Mouse (Mus musculus) spleen, adult 2 months (tissue): Measurements from ENCODE around the gene Mtss1l. TPM values are rescaled to one million over a fixed set of nuclear protein-coding genes. Genes with fewer than 3 reads are reported as not detected.
A peak's percentile ranks its signal among the peaks of the same experiment; 100 is the strongest.

Experiments
- DNase-seq, 2 experiments: peaks; one replicate each; pipeline versions ENCODE4 v3.0.0 to v3.0.0-alpha.2; 2012 to 2021; ENCODE audit warnings: low spot score in 2 of 2, low read depth in 1 of 2
- H3K27ac ChIP-seq: fragments of 200-500 bp; 2 replicates; pipeline ENCODE4 v1.5.1; 2012; ENCODE audit warnings: low read length, inconsistent platforms; ENCODE audit not compliant: insufficient read depth
- H3K27me3 ChIP-seq: fragments of 200-500 bp; 2 replicates; pipeline ENCODE4 v1.6.1; 2012; ENCODE audit warnings: mild to moderate bottlenecking, moderate library complexity, low read length, inconsistent platforms; ENCODE audit not compliant: control insufficient read depth, insufficient read depth
- H3K36me3 ChIP-seq: fragments of 200-500 bp; 2 replicates; pipeline ENCODE4 v1.6.1; 2012; ENCODE audit warnings: mild to moderate bottlenecking, low read length, inconsistent platforms; ENCODE audit not compliant: control insufficient read depth, insufficient read depth
- H3K4me1 ChIP-seq: fragments of 200-500 bp; 2 replicates; pipeline ENCODE4 v1.6.1; 2011; ENCODE audit warnings: inconsistent platforms; ENCODE audit not compliant: control insufficient read depth, insufficient read depth, insufficient read length
- H3K4me3 ChIP-seq: fragments of 200-500 bp; 2 replicates; pipeline ENCODE4 v1.5.1; 2011; ENCODE audit warnings: mild to moderate bottlenecking, inconsistent platforms; ENCODE audit not compliant: insufficient read depth, insufficient read length; ENCODE audit errors: extremely low read depth
- CTCF ChIP-seq: fragments of 200-500 bp; IDR thresholded peaks from 2 replicates; pipeline ENCODE4 v1.5.1; 2011; ENCODE audit warnings: mild to moderate bottlenecking, inconsistent platforms; ENCODE audit not compliant: insufficient read depth, insufficient read length, insufficient replicate concordance; ENCODE audit errors: extremely low read depth
- POLR2A ChIP-seq: fragments of 200-500 bp; IDR thresholded peaks from 2 replicates; pipeline ENCODE4 v1.6.1; 2011; ENCODE audit warnings: low read depth, low read length, inconsistent platforms
- WGBS: fragments of 180-500 bp; shearing (Covaris S2); methylation state at CpG from one replicate; pipeline ENCODE4 v1.1.7; 2018; 5-methylcytosine and 5-hydroxymethylcytosine counted together
- polyA plus RNA-seq: library from polyadenylated mRNA; depleted of rRNA; stranded (reverse); fragments of >200 nt; gene quantifications from 2 replicates; pipeline ENCODE4 v1.2.3, GENCODE M21; 2012

Gene Mtss1l
- polyA plus RNA-seq, 1 experiment: 34.8 TPM

- H3K36me3 ChIP-seq: peaks cover 6% of the 10 kb centered on the region; the same call in 1 of the 2 replicates
- H3K4me3 ChIP-seq: no peak overlapping the region
- H3K27ac ChIP-seq: no peak overlapping the region
- DNase-seq: no peak
- no peaks in the 10 kb centered on the region for H3K4me1 ChIP-seq
- 91% methylated on average over 3 of the region's 3 CpGs for WGBS
- TF ChIP-seq CTCF (no peak), POLR2A (no peak)
- H3K27me3 ChIP-seq: no peaks in the 10 kb centered on the region
Observed at GRCm38 (mm10) chr8:110706288-110706870, 14.9 kb upstream of the Mtss1l start.

GRCm38 (mm10) chr8:110708429-110708828 lies 12.8 kb upstream of the Mtss1l start:
- Histone ChIP-seq H3K27me3 (no peaks in the 10 kb centered on the region), H3K36me3 (peaks cover 15% of the 10 kb centered on the region), H3K4me3 (no peak overlapping the region), H3K4me1 (no peaks in the 10 kb centered on the region), H3K27ac (no peak overlapping the region)
- TF ChIP-seq POLR2A: no peak
- TF ChIP-seq CTCF: no peak
- 91% methylated on average over 11 of the region's 11 CpGs for WGBS
- no peak for DNase-seq

- no peak for TF ChIP-seq POLR2A
- no peak for TF ChIP-seq CTCF
- Histone ChIP-seq H3K27ac (no peak overlapping the region), H3K36me3 (peaks cover 22% of the 10 kb centered on the region), H3K27me3 (no peaks in the 10 kb centered on the region), H3K4me1 (no peaks in the 10 kb centered on the region), H3K4me3 (no peak overlapping the region)
- no peak for DNase-seq
- WGBS: 93% methylated on average over 3 of the region's 3 CpGs
Observed at GRCm38 (mm10) chr8:110710593-110710992, 10.7 kb upstream of the Mtss1l start.

GRCm38 (mm10) chr8:110711271-110711934 lies 9.9 kb upstream of the Mtss1l start:
- Histone ChIP-seq H3K4me1 (no peaks in the 10 kb centered on the region), H3K4me3 (no peak overlapping the region), H3K27me3 (no peaks in the 10 kb centered on the region), H3K36me3 (peaks cover 24% of the 10 kb centered on the region), H3K27ac (peak overlapping the region; percentile 37; the same call in 1 of the 2 replicates)
- no peak for DNase-seq
- 84% methylated on average over 13 of the region's 13 CpGs for WGBS
- TF ChIP-seq CTCF (no peak), POLR2A (no peak)

- Histone ChIP-seq H3K27ac (no peak overlapping the region), H3K36me3 (peaks cover 24% of the 10 kb centered on the region), H3K27me3 (no peaks in the 10 kb centered on the region), H3K4me1 (no peaks in the 10 kb centered on the region), H3K4me3 (no peak overlapping the region)
- no peak for DNase-seq
- no peak for TF ChIP-seq POLR2A
- no peak for TF ChIP-seq CTCF
- whole genome bisulfite sequencing: 94% methylated on average over 7 of the region's 7 CpGs
Observed at GRCm38 (mm10) chr8:110713073-110713472, 8.2 kb upstream of the Mtss1l start.

- Histone ChIP-seq H3K36me3 (peaks cover 24% of the 10 kb centered on the region), H3K4me1 (no peaks in the 10 kb centered on the region), H3K27me3 (no peaks in the 10 kb centered on the region), H3K27ac (0 out of 2 replicates have a peak overlapping the region, but pooled peaks have one; percentile 45), H3K4me3 (no peak overlapping the region)
- 92% methylated on average over 15 of the region's 15 CpGs for WGBS
- no peak for DNase-seq
- TF ChIP-seq POLR2A: no peak
- TF ChIP-seq CTCF: no peak
Observed at GRCm38 (mm10) chr8:110714827-110715519, 6.3 kb upstream of the Mtss1l start.
